Mouse (Mus musculus): ENCODE measurements around the gene Ehd4. TPM values are rescaled to one million over a fixed set of nuclear protein-coding genes. Genes with fewer than 3 reads are reported as not detected.

Ehd4 gene
- total RNA-seq, 2 experiments from 2014 or later, result 382 to 400 TPM

DNA sequence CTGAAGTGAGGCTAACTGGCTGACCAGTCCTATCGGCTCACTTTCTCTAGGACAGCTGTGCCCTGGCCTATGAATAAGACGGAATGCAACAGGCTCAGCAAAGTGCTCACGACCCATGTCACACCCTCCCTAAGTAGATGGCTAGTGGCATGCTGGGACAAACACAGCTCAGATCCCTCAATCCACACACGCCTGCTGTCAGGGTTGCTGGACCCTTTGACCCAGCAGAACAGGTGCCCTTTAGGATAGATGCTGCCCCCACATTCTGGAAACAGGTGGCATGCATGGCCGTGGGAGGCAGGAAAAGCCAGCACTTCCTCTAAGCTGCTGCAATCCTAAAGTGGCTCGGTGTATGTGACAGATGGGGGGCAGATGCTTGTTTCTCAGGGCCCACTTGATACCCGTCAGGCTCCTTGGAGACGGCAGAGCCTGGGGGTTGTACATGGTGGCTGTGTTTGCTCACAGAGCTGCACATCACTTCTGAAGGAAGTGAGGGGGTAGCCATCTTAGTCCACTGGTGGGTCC, 84.9 kb downstream of the Ehd4 start:
- no peak for DNase-seq

DNA sequence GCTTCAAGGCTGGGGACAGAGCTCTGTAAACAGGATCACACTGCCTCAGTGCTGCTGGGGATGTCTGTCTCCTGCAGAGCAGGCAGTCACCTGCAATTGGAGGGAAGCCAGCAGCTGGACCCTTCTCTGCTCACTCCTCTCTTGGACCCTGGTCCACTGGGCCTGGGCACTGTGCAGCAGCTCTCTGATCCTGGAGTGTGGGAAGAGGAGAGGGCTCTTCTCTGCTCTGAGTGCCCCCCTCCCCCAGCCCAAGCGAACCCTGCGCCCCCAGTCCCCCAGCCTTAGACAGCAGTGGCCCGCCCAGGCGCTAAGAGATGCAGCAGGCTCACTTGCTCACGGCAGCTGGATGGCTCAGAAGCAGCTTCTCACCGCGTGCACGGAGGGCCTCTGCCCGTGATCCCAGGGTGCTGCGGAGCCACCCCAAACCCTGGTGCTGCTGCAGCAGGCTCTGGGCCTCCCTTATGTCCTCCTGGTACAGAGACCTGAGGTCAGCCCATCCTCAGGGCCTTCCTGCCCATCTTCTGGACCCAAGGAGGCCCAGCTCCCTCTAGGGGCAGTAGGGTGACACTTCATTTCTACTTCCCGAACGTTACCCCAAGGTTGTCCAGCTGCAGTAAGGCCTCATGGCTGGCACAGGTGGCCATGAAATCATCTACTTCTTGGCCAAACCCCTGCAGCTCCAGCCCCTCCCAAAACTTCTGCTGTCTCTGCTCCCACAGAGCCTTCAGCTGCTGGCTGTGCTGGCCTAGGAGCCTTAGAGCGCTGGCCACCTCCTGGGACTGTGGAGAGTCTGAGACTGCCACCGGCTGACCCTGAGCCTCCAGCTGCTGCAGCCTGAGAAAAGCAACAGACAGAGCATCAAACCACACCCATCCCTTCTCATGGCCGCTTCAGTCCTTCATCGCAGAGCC, 85.6 kb downstream of the Ehd4 start:
- DNase-seq, result peak in 1 of 2 experiments; percentile 43

DNA sequence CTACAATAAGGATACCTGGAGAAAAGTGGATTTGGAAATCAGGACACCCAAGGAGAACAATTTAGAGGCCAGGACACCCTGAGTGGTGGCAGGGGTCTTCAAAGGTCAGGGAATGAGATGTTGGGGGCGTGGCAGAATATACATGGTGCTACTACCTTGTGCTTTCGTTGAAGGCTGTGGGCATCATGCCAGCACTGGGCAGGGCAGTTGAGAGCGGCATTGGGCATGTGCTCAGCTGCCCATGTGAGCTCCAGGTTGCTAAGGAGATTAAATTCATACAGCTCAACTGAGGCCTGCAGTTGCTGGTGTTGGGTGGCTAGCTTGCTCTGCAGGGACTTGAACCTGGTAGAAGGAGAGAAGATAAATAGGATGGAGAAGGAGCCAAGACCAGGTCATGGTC, 88.2 kb downstream of the Ehd4 start:
- no peak for DNase-seq

DNA sequence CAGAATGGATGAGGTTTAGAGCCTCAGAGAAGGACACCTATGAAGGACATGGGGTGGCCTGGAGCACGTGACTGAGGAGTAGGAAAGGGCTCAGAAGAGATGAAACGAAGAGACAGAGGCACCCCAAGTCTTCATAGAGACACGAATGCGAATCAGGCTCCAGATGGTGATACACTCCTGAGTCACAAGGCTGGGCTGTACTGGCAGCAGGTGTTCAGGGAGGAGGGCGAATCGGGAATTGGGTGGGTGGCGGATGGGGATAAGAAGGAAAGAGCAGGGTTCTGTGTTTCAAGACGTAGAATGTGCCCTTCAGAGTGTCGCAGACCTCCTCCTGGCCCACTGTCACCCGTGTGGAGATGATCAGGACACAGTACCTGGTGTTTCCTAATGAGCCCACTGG, 89.2 kb downstream of the Ehd4 start:
- DNase-seq, result no peak

DNA sequence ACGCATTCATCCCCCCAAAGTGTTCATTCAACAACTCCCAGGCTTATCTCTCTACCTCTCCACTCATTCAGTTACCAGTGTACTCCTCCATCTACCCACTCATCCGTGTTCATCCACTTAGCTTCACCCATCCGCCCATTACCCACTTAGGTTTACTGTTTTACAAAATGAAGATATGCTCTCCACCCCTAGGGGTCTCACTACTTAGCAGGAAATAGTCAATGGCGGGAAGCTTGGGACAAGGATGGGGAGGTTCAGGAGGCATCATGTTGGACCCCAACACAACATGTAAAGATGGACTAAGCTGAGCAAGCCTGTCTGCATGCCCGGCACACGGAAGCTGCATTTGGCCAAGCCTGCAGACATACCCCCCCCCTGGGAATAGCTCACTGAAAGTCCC, 89.8 kb downstream of the Ehd4 start:
- DNase-seq, result no peak

DNA sequence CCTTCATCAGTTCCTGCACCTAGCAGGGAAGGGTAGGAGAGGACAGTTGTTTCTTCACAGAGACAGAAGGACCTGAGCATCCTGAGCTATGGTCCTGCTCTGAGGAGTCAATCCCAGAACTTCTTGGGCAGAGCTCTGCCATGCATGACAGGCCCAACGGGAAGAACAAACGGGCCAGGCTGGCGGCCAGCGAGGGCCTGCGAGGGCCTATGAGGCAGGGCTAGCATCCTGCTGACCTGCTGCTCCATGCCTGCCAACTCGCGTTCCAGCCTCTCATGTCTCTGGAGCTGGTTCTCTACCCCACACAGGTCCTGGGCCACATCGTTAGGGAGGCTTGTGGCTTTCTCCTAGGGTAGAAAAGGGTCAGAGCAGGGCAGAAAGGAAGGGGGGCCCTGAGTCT, 92.2 kb downstream of the Ehd4 start:
- DNase-seq, result no peak

DNA sequence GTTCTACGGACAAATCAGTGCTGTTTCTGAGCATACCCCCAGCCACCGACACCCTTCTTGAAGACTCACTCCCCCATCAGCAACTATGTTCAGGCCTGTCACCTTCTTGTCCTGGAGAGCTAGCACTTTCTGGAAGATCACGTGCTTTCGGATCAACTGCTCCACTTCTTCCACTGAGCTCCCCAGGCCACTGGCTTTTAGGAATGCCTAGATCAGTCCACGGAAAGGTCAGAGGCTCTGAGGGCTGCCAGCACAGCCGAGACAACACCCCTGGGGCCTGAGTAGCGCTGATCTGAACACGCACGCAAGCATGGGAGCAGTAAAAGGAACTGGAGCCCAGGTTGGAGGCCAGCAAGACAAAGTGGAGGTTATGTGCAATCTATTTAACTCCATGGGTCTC, 93.8 kb downstream of the Ehd4 start:
- no peak for DNase-seq

DNA sequence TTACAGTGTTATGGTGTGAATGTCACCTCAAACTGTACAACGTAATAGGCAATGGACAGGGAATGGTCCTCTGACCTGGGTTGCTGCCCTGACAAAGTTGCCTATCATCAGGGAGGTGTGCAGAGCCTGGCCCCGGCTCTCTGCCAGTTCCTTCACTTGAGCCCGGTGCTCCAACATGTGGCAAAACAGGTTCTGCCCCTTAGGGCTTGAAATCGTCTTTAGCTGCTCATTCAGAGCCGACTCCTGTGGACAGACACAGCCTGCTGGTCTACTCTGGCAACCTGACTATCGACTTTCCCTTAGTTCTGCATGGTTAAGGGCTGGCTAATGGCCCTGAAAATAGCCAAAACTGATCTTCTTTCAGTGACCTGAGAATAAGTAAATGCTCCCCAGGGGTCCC, 94.2 kb downstream of the Ehd4 start:
- DNase-seq, result peak; percentile 23 to 27

DNA sequence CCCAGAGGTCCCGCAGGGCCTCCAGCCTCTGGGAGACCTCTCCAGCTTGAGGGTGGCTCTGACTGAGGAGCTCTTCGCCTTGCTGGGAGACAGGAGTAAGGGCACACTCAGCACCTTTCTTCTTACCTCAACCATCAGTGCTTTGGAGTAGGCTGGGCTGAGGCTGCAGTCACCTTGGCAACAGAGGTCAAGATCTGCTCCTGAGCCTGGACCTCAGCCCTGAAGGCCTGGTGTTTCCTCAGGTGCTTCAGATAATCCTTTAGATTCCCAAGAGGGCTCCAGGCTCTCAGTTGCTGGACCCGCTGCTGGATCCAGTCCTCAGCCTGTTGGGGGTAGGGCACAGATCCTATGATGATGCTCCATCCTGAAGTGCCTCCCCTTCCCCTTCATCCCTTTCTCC, 94.9 kb downstream of the Ehd4 start:
- DNase-seq, result no peak

DNA sequence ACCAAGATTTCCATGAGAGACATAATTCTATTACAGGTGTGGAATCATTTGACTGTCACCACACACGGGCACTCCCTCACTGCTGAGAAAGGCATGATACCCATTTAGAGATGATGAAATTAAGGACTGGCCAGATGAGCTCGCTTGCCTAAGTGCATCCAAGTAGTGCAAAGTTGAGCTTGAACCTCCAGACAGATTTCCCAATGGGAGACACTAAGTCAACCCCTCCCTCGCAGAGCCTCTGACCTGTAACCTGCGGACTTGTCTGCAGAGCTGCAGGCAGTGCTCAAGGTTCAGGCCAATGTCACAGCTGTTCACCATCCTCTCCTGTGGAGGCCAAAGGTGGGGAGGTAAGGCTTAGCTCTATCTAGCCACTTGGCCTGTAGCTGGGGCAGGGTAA, 95.6 kb downstream of the Ehd4 start:
- DNase-seq, result no peak

DNA sequence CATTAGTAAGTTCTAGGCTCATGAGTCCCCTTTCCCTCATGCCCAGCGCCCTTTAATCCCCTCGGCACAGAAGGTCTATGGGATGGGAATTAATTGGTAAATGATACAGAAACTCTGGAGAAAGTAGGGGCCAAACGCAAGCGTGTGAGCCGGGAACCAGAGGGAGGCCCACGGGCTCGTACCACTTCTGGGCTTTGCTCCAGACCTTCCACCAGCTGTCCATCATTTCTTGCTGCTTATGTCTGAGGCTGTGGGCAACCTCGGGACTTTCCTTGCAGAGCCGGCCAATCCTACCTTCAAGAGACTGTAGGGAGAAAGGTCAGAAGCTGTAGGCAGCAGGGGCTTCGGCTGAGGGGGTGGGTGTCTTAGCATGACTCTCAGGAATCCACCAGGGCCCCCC, 98.5 kb downstream of the Ehd4 start:
- DNase-seq, result no peak

DNA sequence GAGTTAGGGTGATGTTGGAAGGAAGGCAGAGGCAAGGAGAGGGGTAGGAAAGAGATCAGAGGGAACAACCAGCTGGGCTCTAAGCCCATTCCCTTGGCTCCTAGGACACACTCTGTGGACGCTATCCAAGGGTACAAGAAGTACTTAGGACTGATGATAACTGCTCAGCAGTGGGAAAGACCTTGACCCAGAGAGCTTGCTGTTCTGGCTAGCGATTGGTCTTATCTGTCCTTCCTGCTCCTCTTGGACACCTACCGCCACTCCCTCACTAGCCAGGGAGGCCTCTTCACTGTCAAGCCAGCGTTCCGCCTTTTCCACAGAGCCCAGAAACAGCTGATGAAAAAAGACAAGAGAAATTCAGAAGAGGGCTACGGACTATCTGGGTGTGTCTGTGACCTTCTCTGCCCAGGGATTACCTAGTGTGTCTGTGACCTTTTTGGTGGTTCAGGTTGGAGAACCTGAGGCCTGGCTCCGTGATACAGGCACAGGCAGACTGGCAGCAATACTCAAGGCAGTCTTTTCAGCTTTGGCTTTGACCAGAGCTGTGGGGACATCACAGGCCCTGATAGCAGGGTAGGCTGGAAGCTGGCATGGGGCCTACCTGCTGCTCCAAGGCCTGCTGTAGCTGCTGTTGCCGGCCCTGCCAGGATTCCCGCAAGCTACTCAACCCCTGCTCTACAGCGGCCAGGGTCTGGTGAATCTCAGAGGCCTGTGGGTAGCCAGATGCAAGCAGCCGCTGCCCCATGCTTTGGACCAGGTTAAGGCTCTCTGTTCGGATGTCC, 99.4 kb downstream of the Ehd4 start:
- peak; percentile 58 to 83 for DNase-seq

DNA sequence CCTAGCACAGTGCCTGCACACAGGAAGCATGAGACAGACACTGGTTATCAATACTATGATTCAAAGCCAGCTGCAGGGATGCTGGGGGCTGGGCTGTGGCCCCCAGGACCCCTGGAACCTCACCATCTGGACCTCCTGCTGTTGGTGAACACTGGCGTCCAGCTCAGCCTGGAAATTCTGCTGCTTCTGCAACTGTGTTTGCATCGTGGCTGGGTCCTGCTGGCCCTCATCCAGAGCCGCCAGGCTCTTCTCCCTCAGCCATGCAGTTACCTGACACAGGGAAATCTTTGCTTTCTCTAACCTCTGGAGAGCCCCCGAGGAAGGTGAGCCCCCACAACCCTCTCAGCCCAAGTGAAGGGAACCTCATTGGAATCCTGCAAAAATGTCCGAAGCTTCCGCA, 103.0 kb downstream of the Ehd4 start:
- no peak for DNase-seq

DNA sequence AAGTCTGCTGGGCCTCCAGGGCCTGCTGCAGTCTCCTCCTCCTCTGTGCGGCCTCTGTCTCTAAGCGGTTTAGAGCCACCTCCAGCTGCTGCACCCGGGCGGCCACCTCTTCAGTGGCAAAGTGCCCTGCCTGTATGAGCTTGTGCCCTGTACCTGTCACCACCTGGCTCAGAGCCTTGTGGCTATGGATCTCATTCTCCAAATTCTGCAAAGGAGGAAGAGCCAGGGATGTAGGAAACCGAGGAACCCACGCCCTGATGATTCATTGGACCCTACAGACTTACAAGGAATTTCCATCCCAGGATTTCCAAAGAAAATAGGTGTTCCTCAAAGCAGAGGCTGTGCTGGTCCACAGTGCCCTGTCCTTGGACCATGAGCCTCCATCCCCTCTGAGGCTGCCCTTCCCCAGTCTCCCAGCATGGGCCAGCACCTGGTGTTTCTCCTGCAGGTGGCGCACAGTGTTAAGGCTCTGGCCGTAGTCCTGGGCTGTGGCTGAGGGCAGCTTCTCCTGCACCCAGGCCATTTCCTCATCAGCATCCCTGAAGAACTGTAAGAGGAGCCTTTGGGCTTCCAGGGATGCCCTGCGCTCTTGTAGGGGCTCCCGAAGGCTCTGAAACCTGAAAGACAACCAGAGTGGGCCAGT, 104.7 kb downstream of the Ehd4 start:
- peak; percentile 34 to 68 for DNase-seq

DNA sequence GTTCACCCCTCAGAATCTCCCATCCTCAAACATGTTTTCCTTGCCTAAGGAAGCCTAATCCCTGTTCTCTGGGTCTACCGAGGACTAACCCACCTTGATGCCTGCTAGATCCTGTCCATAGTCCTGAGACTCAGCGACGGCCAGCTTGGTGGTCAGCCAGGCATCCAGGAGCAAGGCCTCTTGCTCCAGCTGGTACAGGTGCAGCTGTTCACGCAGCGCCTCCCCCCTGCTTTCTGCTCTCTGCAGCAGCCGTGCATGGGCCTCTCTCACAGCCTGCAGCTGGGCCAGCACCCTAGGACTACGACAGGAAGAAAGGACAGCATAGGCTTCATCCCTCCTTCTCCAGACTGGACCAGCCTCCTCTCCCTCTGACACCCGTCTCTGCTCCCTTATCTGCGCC, 106.2 kb downstream of the Ehd4 start:
- no peak for DNase-seq

DNA sequence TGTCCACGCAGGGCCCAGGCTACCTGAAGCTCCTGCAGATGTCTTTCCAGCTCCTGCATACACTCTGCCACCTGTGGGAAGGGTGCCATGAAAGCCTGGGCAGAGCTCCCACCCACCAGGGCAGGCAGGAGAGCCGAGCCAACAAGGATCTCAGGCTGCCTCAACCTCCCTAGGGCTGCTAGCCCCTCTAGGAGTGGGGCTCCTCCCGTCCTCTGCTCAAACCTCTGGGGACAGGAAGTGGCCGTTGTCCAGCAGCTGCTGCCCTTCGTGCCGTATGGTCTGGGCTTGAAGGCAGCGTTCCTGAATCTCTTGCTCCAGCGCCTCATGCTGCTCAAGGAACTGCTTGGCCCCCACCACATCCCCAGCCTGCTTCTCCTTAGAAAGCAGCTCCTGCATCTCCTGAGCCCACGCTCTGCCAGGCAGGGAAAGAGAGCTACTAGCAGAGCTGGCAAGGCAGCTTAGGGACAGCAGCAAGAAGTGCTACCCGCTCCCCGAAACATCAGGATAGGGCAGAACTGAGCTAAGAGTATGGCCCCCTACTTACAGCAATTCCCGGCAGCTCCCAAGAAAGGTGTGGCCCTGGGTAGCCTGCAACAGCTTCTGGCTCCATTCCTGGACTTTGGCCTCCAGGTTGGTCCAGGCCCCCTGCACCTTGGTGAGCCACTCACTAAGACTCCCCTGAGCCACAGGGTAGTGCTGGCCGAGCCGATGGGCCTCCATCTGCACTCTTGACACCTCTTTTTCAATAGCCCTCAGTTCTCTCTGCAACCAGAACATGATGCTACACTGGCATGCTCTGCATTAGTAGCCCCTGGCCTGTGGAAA, 107.7 kb downstream of the Ehd4 start:
- DNase-seq, result no peak

DNA sequence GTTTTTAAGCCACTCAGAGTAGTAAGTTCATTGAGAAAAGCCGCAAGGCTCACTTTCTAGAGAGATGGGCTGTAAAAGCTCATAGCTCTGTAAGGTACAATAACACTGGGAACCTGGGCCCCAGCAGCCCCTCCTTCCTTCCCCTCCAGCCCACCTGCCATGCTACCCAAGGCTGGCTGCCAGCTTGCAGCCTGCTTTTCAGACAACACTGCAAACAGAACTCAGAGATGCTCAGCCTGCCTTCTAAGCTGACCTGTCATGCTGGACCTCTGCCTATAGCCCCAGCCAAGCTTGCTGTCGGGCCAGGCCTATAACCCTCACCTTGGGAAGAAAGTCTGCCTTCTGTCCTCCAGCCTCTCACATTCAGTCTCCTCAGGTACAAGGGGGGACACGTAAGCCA, 109.7 kb downstream of the Ehd4 start:
- DNase-seq, result no peak

DNA sequence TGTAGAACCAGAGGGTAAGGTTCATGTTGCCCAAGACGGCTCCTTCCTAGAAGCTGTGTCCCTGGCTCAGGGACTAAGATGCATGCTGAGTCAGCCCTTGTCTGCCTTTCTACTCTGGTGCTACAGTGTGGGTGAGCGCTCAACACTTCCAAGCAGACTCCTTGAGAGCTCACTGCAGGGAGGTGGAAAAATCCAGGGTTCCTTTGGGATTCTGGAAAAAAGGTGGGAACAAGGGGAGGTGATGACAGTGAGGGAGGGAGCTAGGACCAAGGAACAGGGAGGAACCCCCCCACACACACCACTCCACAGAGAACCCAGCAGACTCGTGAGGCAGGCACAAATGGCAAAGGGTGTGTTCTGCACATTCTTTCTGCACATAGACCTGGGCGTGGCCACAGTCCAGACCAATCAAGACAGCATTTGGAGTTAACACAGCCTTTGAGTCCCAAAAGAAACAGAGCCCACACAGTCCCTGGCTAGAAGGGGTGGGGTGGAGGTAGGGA, 110.3 kb downstream of the Ehd4 start:
- peak in 1 of 2 experiments; percentile 23 for DNase-seq

DNA sequence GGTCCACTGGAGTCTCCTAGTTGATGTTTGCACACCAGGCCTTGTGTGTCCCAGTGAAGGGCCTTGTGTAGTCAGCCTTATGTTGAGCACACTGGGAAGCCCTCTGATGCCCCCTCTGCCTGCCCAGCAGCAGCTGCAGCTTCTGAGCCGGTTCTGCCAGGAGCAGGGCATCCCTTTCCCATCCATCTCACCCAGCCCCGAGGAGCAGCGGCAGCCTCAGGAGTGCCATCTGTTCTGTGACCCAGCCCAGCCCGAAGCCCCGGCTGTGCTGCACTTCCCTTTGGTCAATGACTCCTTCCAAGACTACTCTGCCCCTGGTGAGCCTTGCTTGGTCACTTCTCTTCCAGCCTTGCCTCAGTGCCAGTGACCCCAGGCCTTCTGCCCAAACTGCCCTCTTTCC, 113.4 kb downstream of the Ehd4 start:
- no peak for DNase-seq

Data from heart, adult 18-20 months (tissue).